Mouse (Mus musculus) neural tube, embryonic 14.5 days (tissue): Measurements from ENCODE around the gene Rbfox2. TPM values are rescaled to one million over a fixed set of nuclear protein-coding genes. Genes with fewer than 3 reads are reported as not detected.

Experiments used
- ATAC-seq: fragments of 200-750 bp; cut with Nextera tagmentation; 2 replicates; pipeline ENCODE4 v1.8.0; 2017; ENCODE audit warnings: low read depth, mild to moderate bottlenecking, moderate TSS enrichment, moderate library complexity
- H3K27ac ChIP-seq: fragments of 300-500 bp; sonication (generic); 2 replicates; pipeline ENCODE4 v1.5.1; 2014; ENCODE audit warnings: low read depth, mild to moderate bottlenecking, control low read depth, low read length, moderate library complexity, mixed read lengths
- H3K27me3 ChIP-seq: fragments of 300-500 bp; sonication (generic); 2 replicates; pipeline ENCODE4 v1.6.1; 2014; ENCODE audit warnings: low read length; ENCODE audit not compliant: control insufficient read depth, insufficient read depth
- H3K36me3 ChIP-seq: fragments of 300-500 bp; sonication (generic); 2 replicates; pipeline ENCODE4 v1.6.1; 2014; ENCODE audit warnings: low read length, mixed read lengths; ENCODE audit not compliant: control insufficient read depth, insufficient read depth
- H3K4me1 ChIP-seq: fragments of 300-500 bp; sonication (generic); 2 replicates; pipeline ENCODE4 v1.6.1; 2014; ENCODE audit warnings: low read length; ENCODE audit not compliant: control insufficient read depth, insufficient read depth
- H3K4me2 ChIP-seq: fragments of 300-500 bp; sonication (generic); 2 replicates; pipeline ENCODE4 v1.6.1; 2014; ENCODE audit warnings: mild to moderate bottlenecking, low read depth, low read length, control low read depth
- H3K4me3 ChIP-seq: fragments of 300-500 bp; sonication (generic); 2 replicates; pipeline ENCODE4 v1.5.1; 2014; ENCODE audit warnings: low read depth, low read length, control low read depth, mixed read lengths
- H3K9ac ChIP-seq: fragments of 300-500 bp; sonication (generic); replicated peaks from 2 replicates; pipeline ENCODE4 v1.6.1; 2014; ENCODE audit warnings: low read depth, mild to moderate bottlenecking, control low read depth, low read length, mixed read lengths
- H3K9me3 ChIP-seq: fragments of 300-500 bp; sonication (generic); 2 replicates; pipeline ENCODE4 v1.6.1; 2016; ENCODE audit warnings: low read length; ENCODE audit not compliant: control insufficient read depth
- WGBS: fragments of 180-500 bp; shearing (Covaris S2); extraction: QIAGEN DNeasy Blood & Tissue Kit; methylation state at CpG from one replicate; pipeline ENCODE4 v1.1.7; 2014; 5-methylcytosine and 5-hydroxymethylcytosine counted together
- polyA plus RNA-seq: library from polyadenylated mRNA; unstranded; fragments of >200 nt; fragmentation: Nextera tagmentation; extraction: Ambion mirVana; gene quantifications from 2 replicates; pipeline ENCODE4 v1.2.1, GENCODE M21; 2014

Gene Rbfox2
- polyA plus RNA-seq, 1 experiment from 2014 or later = 208 TPM

- Histone ChIP-seq H3K4me3 (no peak overlapping the region), H3K9me3 (no peaks in the 10 kb centered on the region), H3K4me1 (peaks cover 5% of the 10 kb centered on the region; the same call in 1 of the 2 replicates), H3K4me2 (no peak overlapping the region), H3K9ac (no peak overlapping the region), H3K27me3 (no peaks in the 10 kb centered on the region), H3K36me3 (no peaks in the 10 kb centered on the region), H3K27ac (no peak overlapping the region)
- ATAC-seq = 0 out of 2 replicates have a peak, but pooled peaks have one; percentile 34
- 63% methylated on average over 2 of the region's 2 CpGs for WGBS
These were observed 52.7 kb downstream of the Rbfox2 start for GRCm38 (mm10) chr15:77254128-77254527.

- Histone ChIP-seq H3K9me3 (no peaks in the 10 kb centered on the region), H3K27me3 (no peaks in the 10 kb centered on the region), H3K4me1 (peaks cover 5% of the 10 kb centered on the region; the same call in 1 of the 2 replicates), H3K9ac (no peak overlapping the region), H3K36me3 (no peaks in the 10 kb centered on the region), H3K4me2 (no peak overlapping the region), H3K27ac (no peak overlapping the region), H3K4me3 (no peak overlapping the region)
- WGBS = 85% methylated on average over 3 of the region's 3 CpGs
- no peak for ATAC-seq
These were observed 55.1 kb downstream of the Rbfox2 start for GRCm38 (mm10) chr15:77251706-77252105.

- Histone ChIP-seq H3K4me1 (peaks cover 11% of the 10 kb centered on the region; the same call in 1 of the 2 replicates), H3K4me3 (no peak overlapping the region), H3K27me3 (no peaks in the 10 kb centered on the region), H3K9me3 (no peaks in the 10 kb centered on the region), H3K27ac (no peak overlapping the region), H3K36me3 (no peaks in the 10 kb centered on the region), H3K9ac (no peak overlapping the region), H3K4me2 (no peak overlapping the region)
- no peak for ATAC-seq
- WGBS = 98% methylated on average over 2 of the region's 2 CpGs
These were observed 56.0 kb downstream of the Rbfox2 start for GRCm38 (mm10) chr15:77250806-77251205.

- Histone ChIP-seq H3K27ac (no peak overlapping the region), H3K27me3 (no peaks in the 10 kb centered on the region), H3K4me3 (no peak overlapping the region), H3K9ac (no peak overlapping the region), H3K4me2 (no peak overlapping the region), H3K9me3 (no peaks in the 10 kb centered on the region), H3K36me3 (no peaks in the 10 kb centered on the region), H3K4me1 (peaks cover 17% of the 10 kb centered on the region; the same call in 1 of the 2 replicates)
- ATAC-seq = no peak
- WGBS = 91% methylated on average over 5 of the region's 5 CpGs
These were observed 57.4 kb downstream of the Rbfox2 start for GRCm38 (mm10) chr15:77249421-77249820.

- ATAC-seq = peak; percentile 98
- no peaks in the 10 kb centered on the region for H3K9me3 ChIP-seq
- H3K27ac ChIP-seq = peak overlapping the region; percentile 85
- H3K36me3 ChIP-seq = no peaks in the 10 kb centered on the region
- peaks cover 16% of the 10 kb centered on the region for H3K4me1 ChIP-seq
- no peaks in the 10 kb centered on the region for H3K27me3 ChIP-seq
- H3K9ac ChIP-seq = peak overlapping the region; percentile 43
- peak overlapping the region; percentile 32 for H3K4me3 ChIP-seq
- WGBS = 12% methylated on average over 11 of the region's 11 CpGs
- peak overlapping the region; percentile 61 for H3K4me2 ChIP-seq
These were observed 61.1 kb downstream of the Rbfox2 start for GRCm38 (mm10) chr15:77245418-77246365.

- Histone ChIP-seq H3K9ac (peak overlapping the region; percentile 25; the same call in 1 of the 2 replicates), H3K4me1 (peaks cover 16% of the 10 kb centered on the region), H3K4me2 (peak overlapping the region; percentile 61), H3K27me3 (no peaks in the 10 kb centered on the region), H3K9me3 (no peaks in the 10 kb centered on the region), H3K36me3 (no peaks in the 10 kb centered on the region), H3K4me3 (peak overlapping the region; percentile 32), H3K27ac (no peak overlapping the region)
- WGBS = 75% methylated on average over 5 of the region's 5 CpGs
- ATAC-seq = no peak
These were observed 62.2 kb downstream of the Rbfox2 start for GRCm38 (mm10) chr15:77244634-77245033.

- WGBS = 82% methylated on average over 5 of the region's 5 CpGs
- no peaks in the 10 kb centered on the region for H3K9me3 ChIP-seq
- no peaks in the 10 kb centered on the region for H3K27me3 ChIP-seq
- no peaks in the 10 kb centered on the region for H3K36me3 ChIP-seq
- ATAC-seq = no peak
- no peak overlapping the region for H3K27ac ChIP-seq
- H3K4me3 ChIP-seq = peak overlapping the region; percentile 32
- H3K4me2 ChIP-seq = peak overlapping the region; percentile 61
- peaks cover 16% of the 10 kb centered on the region for H3K4me1 ChIP-seq
- peak overlapping the region; percentile 25; the same call in 1 of the 2 replicates for H3K9ac ChIP-seq
These were observed 62.8 kb downstream of the Rbfox2 start for GRCm38 (mm10) chr15:77243876-77244560.

GRCm38 (mm10) chr15:77240607-77241006 lies 66.2 kb downstream of the Rbfox2 start:
- H3K9me3 ChIP-seq = no peaks in the 10 kb centered on the region
- 89% methylated on average over 4 of the region's 4 CpGs for WGBS
- peaks cover 12% of the 10 kb centered on the region for H3K4me1 ChIP-seq
- H3K4me3 ChIP-seq = no peak overlapping the region
- no peaks in the 10 kb centered on the region for H3K27me3 ChIP-seq
- no peak overlapping the region for H3K9ac ChIP-seq
- H3K36me3 ChIP-seq = no peaks in the 10 kb centered on the region
- no peak for ATAC-seq
- no peak overlapping the region for H3K27ac ChIP-seq
- no peak overlapping the region for H3K4me2 ChIP-seq

- H3K4me2 ChIP-seq = no peak overlapping the region
- H3K27me3 ChIP-seq = no peaks in the 10 kb centered on the region
- H3K9me3 ChIP-seq = no peaks in the 10 kb centered on the region
- ATAC-seq = no peak
- H3K36me3 ChIP-seq = no peaks in the 10 kb centered on the region
- H3K9ac ChIP-seq = no peak overlapping the region
- WGBS = 81% methylated on average over 4 of the region's 4 CpGs
- peaks cover 11% of the 10 kb centered on the region for H3K4me1 ChIP-seq
- no peak overlapping the region for H3K4me3 ChIP-seq
- no peak overlapping the region for H3K27ac ChIP-seq
These were observed 67.2 kb downstream of the Rbfox2 start for GRCm38 (mm10) chr15:77239564-77239963.
